Mouse (Mus musculus) megakaryocyte, embryonic 14.5 days (primary cell): ENCODE results near the gene Nfkb1.

Experiments
- FLI1 ChIP-seq: IDR thresholded peaks from 2 replicates; pipeline ENCODE4 v1.6.1; 2012; ENCODE audit warnings: low read length, inconsistent platforms, mixed read lengths
- GATA1 ChIP-seq: IDR thresholded peaks from 3 replicates; pipeline ENCODE4 v1.6.1; 2012; ENCODE audit warnings: mixed read lengths, low read length, inconsistent platforms, borderline replicate concordance

DNA sequence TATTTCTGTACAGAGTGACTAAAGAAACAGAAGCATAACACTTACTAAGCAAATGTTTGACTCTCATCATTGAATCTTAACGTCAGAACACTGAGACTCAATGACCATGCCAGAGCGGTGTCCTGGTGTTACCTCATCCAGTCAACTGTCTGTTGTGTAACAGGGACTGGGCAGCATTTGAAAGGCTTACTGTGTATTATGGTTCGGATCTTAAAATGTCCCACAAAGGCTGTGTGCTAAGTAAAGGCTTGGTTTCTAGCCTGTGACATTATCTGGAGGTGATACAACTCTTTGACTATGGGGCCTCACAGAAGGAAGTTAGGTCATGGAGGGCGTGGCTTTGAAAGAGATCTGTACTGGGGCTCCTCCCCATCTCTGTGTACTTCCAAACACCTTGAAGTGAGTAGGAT is 104.9 kb downstream of the Nfkb1 start:
- no peak for TF ChIP-seq GATA1
- TF ChIP-seq FLI1: no peak
